Mouse (Mus musculus) liver, embryonic 14.5 days (tissue): ENCODE data around the gene Tas1r3. TPM values are rescaled to one million over a fixed set of nuclear protein-coding genes. Genes with fewer than 3 reads are reported as not detected.

ENCODE experiments used
- ATAC-seq: fragments of 200-750 bp; cut with Nextera tagmentation; 2 replicates; pipeline ENCODE4 v1.8.0; 2017; ENCODE audit warnings: moderate number of reproducible peaks, mild to moderate bottlenecking, moderate library complexity; ENCODE audit not compliant: insufficient read depth
- DNase-seq, 3 experiments: peaks; one replicate each; pipeline ENCODE4 v3.0.0-alpha.2; 2012 to 2013; ENCODE audit warnings: low read depth in 3 of 3, low spot score in 3 of 3
- H3K27ac ChIP-seq: fragments of 300-500 bp; sonication (generic); 2 replicates; pipeline ENCODE4 v1.5.1; 2014; ENCODE audit warnings: moderate library complexity, mild to moderate bottlenecking, control low read depth, inconsistent platforms
- H3K27me3 ChIP-seq: fragments of 300-500 bp; sonication (generic); 2 replicates; pipeline ENCODE4 v1.6.1; 2014; ENCODE audit warnings: mild to moderate bottlenecking, low read length, moderate library complexity; ENCODE audit not compliant: control insufficient read depth, insufficient read depth
- H3K36me3 ChIP-seq: fragments of 300-500 bp; sonication (generic); replicated peaks from 2 replicates; pipeline ENCODE4 v1.6.1; 2014; ENCODE audit warnings: low read depth; ENCODE audit not compliant: control insufficient read depth, insufficient read depth
- H3K4me1 ChIP-seq, 2 experiments: fragments of 200-500 bp in 1 of 2; fragments of 300-500 bp in 1 of 2; sonication (generic) in 1 of 2; replicated peaks; 2 replicates each; pipeline ENCODE4 v1.6.1; 2012 to 2014; ENCODE audit warnings: antibody characterized with exemption in 1 of 2, inconsistent platforms in 1 of 2, low read length in 1 of 2; ENCODE audit not compliant: control insufficient read depth in 2 of 2, insufficient read depth in 2 of 2
- H3K4me2 ChIP-seq: fragments of 300-500 bp; sonication (generic); 2 replicates; pipeline ENCODE4 v1.6.1; 2014; ENCODE audit warnings: low read depth, mild to moderate bottlenecking, control low read depth, moderate library complexity
- H3K4me3 ChIP-seq, 2 experiments: fragments of 200-500 bp in 1 of 2; fragments of 300-500 bp in 1 of 2; sonication (generic) in 1 of 2; 2 replicates each; pipeline ENCODE4 v1.5.1; 2012 to 2014; ENCODE audit warnings: low read depth in 2 of 2, low read length in 2 of 2, mild to moderate bottlenecking in 2 of 2, control low read depth in 1 of 2, inconsistent platforms in 1 of 2, moderate library complexity in 1 of 2; ENCODE audit not compliant: insufficient read depth in 1 of 2
- H3K9ac ChIP-seq: fragments of 300-500 bp; sonication (generic); replicated peaks from 2 replicates; pipeline ENCODE4 v1.6.1; 2014; ENCODE audit warnings: mild to moderate bottlenecking, control low read depth, moderate library complexity
- H3K9me3 ChIP-seq: fragments of 300-500 bp; sonication (generic); 2 replicates; pipeline ENCODE4 v1.6.1; 2016; ENCODE audit warnings: low read length, mixed read lengths; ENCODE audit not compliant: control insufficient read depth
- CTCF ChIP-seq: IDR thresholded peaks from 2 replicates; pipeline ENCODE4 v1.5.1; 2016; ENCODE audit warnings: antibody characterized with exemption, low read depth, control low read depth
- EP300 ChIP-seq: IDR thresholded peaks from 2 replicates; pipeline ENCODE4 v1.6.1; 2016; ENCODE audit warnings: antibody characterized with exemption, low read depth
- WGBS: fragments of 180-500 bp; shearing (Covaris S2); extraction: QIAGEN DNeasy Blood & Tissue Kit; methylation state at CpG from one replicate; pipeline ENCODE4 v1.1.7; 2014; ENCODE audit not compliant: insufficient replicate concordance; 5-methylcytosine and 5-hydroxymethylcytosine counted together
- polyA plus RNA-seq, 2 experiments: library from polyadenylated mRNA; depleted of rRNA in 1 of 2; stranded (reverse) in 1 of 2; unstranded in 1 of 2; fragments of >200 nt; fragmentation: Nextera tagmentation in 1 of 2; extraction: Ambion mirVana in 1 of 2; gene quantifications; 2 replicates each; pipeline versions ENCODE4 v1.2.1 to v1.2.3; 2012 to 2014

The Tas1r3 gene
- polyA plus RNA-seq, 2 experiments: 0.04 to 0.08 TPM

DNA sequence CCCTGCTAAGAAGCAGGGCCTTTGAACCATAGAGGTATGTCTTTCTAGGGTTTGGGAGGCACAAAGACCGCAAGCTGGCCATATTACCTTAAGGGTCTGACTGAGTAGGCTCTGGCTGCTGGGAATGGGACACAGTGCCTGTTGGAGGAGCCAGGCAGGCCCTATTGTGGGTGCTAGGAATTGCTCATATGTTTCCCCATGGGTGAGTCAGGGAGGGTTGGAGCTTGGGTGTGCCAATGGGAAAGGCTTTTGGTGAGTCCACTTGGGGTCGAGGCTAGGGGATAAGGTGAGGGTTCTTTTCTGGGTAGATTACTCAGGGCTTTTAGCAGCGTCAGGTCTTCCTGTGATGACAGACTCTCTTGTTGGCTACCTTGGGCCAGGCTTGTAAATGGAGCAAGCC lies 11.8 kb downstream of the Tas1r3 start:
- Histone ChIP-seq H3K27me3 (no peaks in the 10 kb centered on the region), H3K4me1 (peaks cover 11 to 12% of the 10 kb centered on the region in 2 experiments; a peak in 3 of 4 replicates), H3K9me3 (no peaks in the 10 kb centered on the region), H3K36me3 (peaks cover 6% of the 10 kb centered on the region), H3K4me3 (no peak overlapping the region), H3K9ac (no peak overlapping the region), H3K27ac (no peak overlapping the region), H3K4me2 (no peak overlapping the region)
- no peak for ATAC-seq
- no peak for TF ChIP-seq EP300
- TF ChIP-seq CTCF: no peak
- 74% methylated on average over 3 of the region's 3 CpGs for WGBS
- no peak for DNase-seq

GRCm38 (mm10) chr4:155849792-155850451 lies 13.2 kb downstream of the Tas1r3 start:
- ATAC-seq (no peak), DNase-seq (no peak)
- Histone ChIP-seq H3K9me3 (no peaks in the 10 kb centered on the region), H3K27me3 (no peaks in the 10 kb centered on the region), H3K4me3 (no peak overlapping the region), H3K27ac (no peak overlapping the region), H3K9ac (no peak overlapping the region), H3K4me1 (peaks cover 11 to 12% of the 10 kb centered on the region in 2 experiments; a peak in 3 of 4 replicates), H3K36me3 (no peaks in the 10 kb centered on the region; the same call in 1 of the 2 replicates), H3K4me2 (peak overlapping the region; percentile 99; the same call in 1 of the 2 replicates)
- no peak for TF ChIP-seq EP300
- no peak for TF ChIP-seq CTCF
- WGBS: 74% methylated on average over 3 of the region's 3 CpGs

GRCm38 (mm10) chr4:155849391-155849790 lies 13.8 kb downstream of the Tas1r3 start:
- H3K4me2 ChIP-seq: peak overlapping the region; percentile 99; the same call in 1 of the 2 replicates
- WGBS: 76% methylated on average over 2 of the region's 2 CpGs
- ATAC-seq (no peak), DNase-seq (no peak)
- H3K9me3 ChIP-seq: no peaks in the 10 kb centered on the region
- no peaks in the 10 kb centered on the region for H3K36me3 ChIP-seq
- H3K9ac ChIP-seq: no peak overlapping the region
- no peak overlapping the region for H3K27ac ChIP-seq
- no peaks in the 10 kb centered on the region for H3K27me3 ChIP-seq
- peaks cover 11 to 12% of the 10 kb centered on the region in 2 experiments; a peak in 3 of 4 replicates for H3K4me1 ChIP-seq
- no peak overlapping the region for H3K4me3 ChIP-seq
- TF ChIP-seq EP300: no peak
- TF ChIP-seq CTCF: no peak

DNA sequence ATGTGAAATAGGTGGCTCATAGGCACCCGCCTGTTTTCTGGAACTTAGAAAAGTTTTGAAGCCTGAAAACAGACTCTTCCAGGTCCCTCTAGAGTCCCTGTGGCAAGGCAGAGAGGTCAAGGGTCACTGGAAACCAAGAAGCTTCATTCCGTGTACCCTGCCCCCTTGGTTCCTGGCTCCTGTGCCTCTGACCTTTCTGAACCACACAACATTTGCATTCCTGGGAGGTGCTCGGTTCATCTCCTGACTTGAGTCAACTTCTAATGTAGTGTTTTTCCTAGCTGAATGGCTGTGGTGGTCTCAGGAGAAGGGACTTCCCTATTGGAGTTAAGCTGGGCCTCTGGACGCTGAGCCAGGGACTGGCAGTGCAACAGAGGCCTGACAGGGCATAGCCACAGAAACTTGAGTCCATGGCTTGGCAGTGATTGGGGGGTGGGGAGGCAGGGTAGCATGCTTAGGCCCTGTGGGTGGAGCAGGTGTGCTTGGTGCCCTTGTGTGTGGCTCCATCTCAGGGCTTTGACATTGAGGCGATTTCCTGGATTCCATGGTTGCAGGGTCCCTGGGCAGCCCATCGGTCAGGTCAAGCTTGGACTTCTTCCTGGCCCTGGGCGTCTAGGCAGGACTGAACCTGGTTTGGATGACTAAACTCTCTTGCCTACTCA lies 14.6 kb downstream of the Tas1r3 start:
- no peak for TF ChIP-seq CTCF
- TF ChIP-seq EP300: no peak
- H3K4me1 ChIP-seq: peaks cover 11 to 12% of the 10 kb centered on the region in 2 experiments; a peak in 3 of 4 replicates
- no peaks in the 10 kb centered on the region for H3K27me3 ChIP-seq
- ATAC-seq (no peak), DNase-seq (no peak)
- no peak overlapping the region for H3K27ac ChIP-seq
- H3K9me3 ChIP-seq: no peaks in the 10 kb centered on the region
- WGBS: 58% methylated on average over 7 of the region's 7 CpGs
- H3K36me3 ChIP-seq: no peaks in the 10 kb centered on the region
- peak overlapping the region; percentile 75 for H3K9ac ChIP-seq
- peak overlapping the region; percentile 99 for H3K4me2 ChIP-seq
- peak overlapping the region; percentile 62 to 94 for H3K4me3 ChIP-seq

GRCm38 (mm10) chr4:155847591-155848352 lies 15.4 kb downstream of the Tas1r3 start:
- peak overlapping the region; percentile 75 for H3K9ac ChIP-seq
- peak overlapping the region; percentile 62 to 94 for H3K4me3 ChIP-seq
- peaks cover 1% of the 10 kb centered on the region for H3K27me3 ChIP-seq
- H3K4me2 ChIP-seq: peak overlapping the region; percentile 99
- H3K9me3 ChIP-seq: no peaks in the 10 kb centered on the region
- WGBS: 1% methylated on average over 57 of the region's 69 CpGs
- H3K36me3 ChIP-seq: no peaks in the 10 kb centered on the region
- ATAC-seq (peak; percentile 71), DNase-seq (no peak)
- H3K4me1 ChIP-seq: peaks cover 11 to 12% of the 10 kb centered on the region in 2 experiments; a peak in 3 of 4 replicates
- H3K27ac ChIP-seq: no peak overlapping the region
- TF ChIP-seq CTCF (no peak; the same call in 1 of the 2 replicates), EP300 (no peak)
